Mouse (Mus musculus) midbrain, embryonic 12.5 days (tissue): Measurements from ENCODE around the gene Rsph14. TPM values are rescaled to one million over a fixed set of nuclear protein-coding genes. Genes with fewer than 3 reads are reported as not detected.
"Not testable (repeated sequence)": the region's sequence is repeated elsewhere in the genome, so short reads cannot be mapped to it uniquely, and the experiment has no call there.

Source experiments
- ATAC-seq: fragments of 200-750 bp; cut with Nextera tagmentation; 2 replicates; pipeline ENCODE4 v1.8.0; 2017; ENCODE audit warnings: low read depth, moderate TSS enrichment, moderate library complexity; ENCODE audit not compliant: low FRiP score
- H3K27ac ChIP-seq: fragments of 300-500 bp; sonication (generic); replicated peaks from 2 replicates; pipeline ENCODE4 v1.5.1; 2016; ENCODE audit warnings: mild to moderate bottlenecking
- H3K27me3 ChIP-seq: fragments of 300-500 bp; sonication (generic); 2 replicates; pipeline ENCODE4 v1.6.1; 2016; ENCODE audit warnings: mild to moderate bottlenecking
- H3K36me3 ChIP-seq: fragments of 300-500 bp; sonication (generic); 2 replicates; pipeline ENCODE4 v1.6.1; 2016
- H3K4me1 ChIP-seq: fragments of 300-500 bp; sonication (generic); 2 replicates; pipeline ENCODE4 v1.6.1; 2016
- H3K4me2 ChIP-seq: fragments of 300-500 bp; sonication (generic); replicated peaks from 2 replicates; pipeline ENCODE4 v1.6.1; 2016; ENCODE audit warnings: mild to moderate bottlenecking, moderate library complexity
- H3K4me3 ChIP-seq: fragments of 300-500 bp; sonication (generic); 2 replicates; pipeline ENCODE4 v1.5.1; 2016; ENCODE audit warnings: mild to moderate bottlenecking
- H3K9ac ChIP-seq: fragments of 300-500 bp; sonication (generic); replicated peaks from 2 replicates; pipeline ENCODE4 v1.6.1; 2016; ENCODE audit warnings: mild to moderate bottlenecking, moderate library complexity
- H3K9me3 ChIP-seq: fragments of 300-500 bp; sonication (generic); 2 replicates; pipeline ENCODE4 v1.6.1; 2016; ENCODE audit warnings: mild to moderate bottlenecking
- whole genome bisulfite sequencing: fragments of 180-500 bp; shearing (Covaris S2); methylation state at CpG from one replicate; pipeline ENCODE4 v1.1.7; 2016; 5-methylcytosine and 5-hydroxymethylcytosine counted together
- polyA plus RNA-seq: library from polyadenylated mRNA; unstranded; fragments of >200 nt; fragmentation: Nextera tagmentation; extraction: Ambion mirVana; gene quantifications from 2 replicates; pipeline ENCODE4 v1.2.1, GENCODE M21; 2016

Rsph14 gene
- polyA plus RNA-seq, 1 experiment from 2014 or later, result not detected

DNA sequence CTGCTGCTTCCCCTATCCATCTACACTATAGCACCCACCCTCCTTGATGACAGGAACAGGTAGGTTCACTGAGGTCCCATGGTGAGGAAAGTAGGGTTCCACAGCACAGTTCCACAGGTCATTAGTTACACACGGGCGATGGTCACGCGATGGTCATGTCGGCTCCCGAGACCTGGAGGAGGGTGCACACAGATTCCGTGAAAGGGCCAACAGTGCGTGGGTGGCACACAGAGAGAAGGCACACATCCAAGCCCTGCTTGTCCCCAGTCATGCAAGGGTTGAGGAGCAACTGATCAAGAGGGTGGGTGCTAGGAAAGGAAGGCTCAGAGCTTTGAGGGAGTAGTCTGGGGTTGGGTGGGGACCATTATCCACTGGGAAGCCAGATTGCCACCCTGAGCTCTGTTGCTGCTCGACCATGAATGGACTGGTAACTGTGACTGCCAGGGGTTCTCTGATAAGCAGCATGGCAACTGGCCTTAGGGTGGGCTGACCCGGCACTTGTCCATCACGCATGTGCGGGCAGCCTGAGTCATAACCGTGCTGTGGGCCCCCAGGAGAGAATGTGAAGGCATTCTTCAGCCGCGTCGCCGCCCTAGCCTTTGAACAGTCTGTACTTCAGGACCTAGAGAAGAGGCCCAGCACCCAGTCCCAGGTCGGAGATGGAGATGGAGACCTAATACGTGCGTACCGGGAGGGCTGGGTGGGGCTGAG is 19.1 kb upstream of the Rsph14 start:
- Histone ChIP-seq H3K27ac (no peak overlapping the region), H3K4me1 (peaks cover 9% of the 10 kb centered on the region), H3K4me2 (no peak overlapping the region), H3K9me3 (no peaks in the 10 kb centered on the region), H3K36me3 (no peaks in the 10 kb centered on the region), H3K9ac (no peak overlapping the region), H3K27me3 (no peaks in the 10 kb centered on the region), H3K4me3 (no peak overlapping the region)
- no peak for ATAC-seq
- WGBS, result 93% methylated on average over 21 of the region's 21 CpGs

DNA sequence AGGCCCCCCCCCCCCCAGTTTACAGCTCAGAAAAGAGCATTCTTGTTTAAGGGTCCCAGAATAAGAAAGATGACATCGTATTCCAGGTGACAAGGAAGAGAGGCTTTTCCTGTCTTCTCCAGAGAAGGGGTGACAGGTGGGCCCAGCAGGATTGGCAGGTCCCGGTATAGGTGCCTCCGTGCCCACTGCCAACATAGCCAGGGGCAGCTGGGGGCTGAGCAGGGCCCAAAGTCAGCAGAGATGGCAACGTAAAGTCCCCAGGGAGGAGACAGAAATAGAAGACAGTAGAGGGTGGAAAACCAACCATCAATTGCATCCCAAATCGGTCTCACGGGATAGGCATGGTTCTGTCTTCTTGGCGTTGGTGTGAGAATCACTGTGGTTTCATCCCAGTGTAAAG is 16.3 kb upstream of the Rsph14 start:
- H3K9ac ChIP-seq, result no peak overlapping the region
- 97% methylated on average over 7 of the region's 7 CpGs for WGBS
- ATAC-seq, result no peak
- H3K4me3 ChIP-seq, result no peak overlapping the region
- 0 out of 2 replicates have a peak, but pooled peaks cover 3% of the 10 kb centered on the region for H3K4me1 ChIP-seq
- no peaks in the 10 kb centered on the region; the same call in 1 of the 2 replicates for H3K27me3 ChIP-seq
- H3K27ac ChIP-seq, result no peak overlapping the region
- H3K36me3 ChIP-seq, result no peaks in the 10 kb centered on the region
- H3K4me2 ChIP-seq, result no peak overlapping the region
- no peaks in the 10 kb centered on the region for H3K9me3 ChIP-seq

DNA sequence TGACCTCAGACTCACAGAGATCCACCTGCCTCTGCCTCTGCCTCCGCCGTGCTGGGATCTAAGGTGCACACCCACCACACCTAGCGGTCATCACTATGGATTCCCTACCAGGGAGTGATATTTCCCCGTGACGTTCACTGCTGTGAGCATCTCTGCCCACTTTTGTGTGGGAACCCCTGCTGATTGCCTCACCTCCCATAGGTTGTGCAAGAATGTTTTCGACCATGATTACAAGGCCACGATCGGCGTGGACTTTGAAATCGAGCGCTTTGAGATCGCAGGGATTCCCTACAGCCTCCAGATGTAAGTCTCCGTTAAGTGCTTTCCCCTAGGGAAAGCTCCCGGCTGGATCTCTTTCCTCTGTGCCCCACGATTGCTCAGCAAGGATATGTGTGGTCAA is 13.4 kb upstream of the Rsph14 start:
- no peak for ATAC-seq
- 0 out of 2 replicates have a peak, but pooled peaks cover 3% of the 10 kb centered on the region for H3K4me1 ChIP-seq
- no peak overlapping the region for H3K4me3 ChIP-seq
- WGBS, result 94% methylated on average over 15 of the region's 15 CpGs
- H3K27me3 ChIP-seq, result no peaks in the 10 kb centered on the region; the same call in 1 of the 2 replicates
- no peak overlapping the region for H3K4me2 ChIP-seq
- no peaks in the 10 kb centered on the region for H3K36me3 ChIP-seq
- H3K9me3 ChIP-seq, result no peaks in the 10 kb centered on the region
- H3K27ac ChIP-seq, result no peak overlapping the region
- H3K9ac ChIP-seq, result no peak overlapping the region

DNA sequence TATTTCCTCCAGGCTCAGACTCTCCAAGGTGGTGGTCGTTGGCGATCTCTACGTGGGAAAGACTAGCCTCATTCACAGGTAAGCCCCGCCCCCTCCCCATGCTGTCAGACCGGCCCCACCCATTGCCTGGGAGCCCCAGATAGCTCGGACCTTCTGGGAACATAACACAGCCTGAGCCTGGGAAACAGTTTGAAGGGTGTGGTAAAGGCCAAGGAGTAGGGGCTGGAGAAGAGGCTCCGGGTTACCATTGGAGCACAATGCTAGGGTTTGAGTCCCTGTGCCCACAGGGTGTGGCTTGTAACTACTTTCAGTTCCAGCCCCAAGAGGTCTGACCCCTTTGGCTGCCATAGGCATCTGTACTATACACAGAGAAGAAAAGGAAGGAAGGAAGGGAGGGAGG is 12.1 kb upstream of the Rsph14 start:
- no peak for ATAC-seq
- Histone ChIP-seq H3K27me3 (no peaks in the 10 kb centered on the region; the same call in 1 of the 2 replicates), H3K27ac (no peak overlapping the region), H3K9ac (no peak overlapping the region), H3K36me3 (no peaks in the 10 kb centered on the region), H3K4me2 (no peak overlapping the region), H3K9me3 (no peaks in the 10 kb centered on the region), H3K4me1 (0 out of 2 replicates have a peak, but pooled peaks cover 3% of the 10 kb centered on the region), H3K4me3 (no peak overlapping the region)
- 46% methylated on average over 7 of the region's 7 CpGs for WGBS

DNA sequence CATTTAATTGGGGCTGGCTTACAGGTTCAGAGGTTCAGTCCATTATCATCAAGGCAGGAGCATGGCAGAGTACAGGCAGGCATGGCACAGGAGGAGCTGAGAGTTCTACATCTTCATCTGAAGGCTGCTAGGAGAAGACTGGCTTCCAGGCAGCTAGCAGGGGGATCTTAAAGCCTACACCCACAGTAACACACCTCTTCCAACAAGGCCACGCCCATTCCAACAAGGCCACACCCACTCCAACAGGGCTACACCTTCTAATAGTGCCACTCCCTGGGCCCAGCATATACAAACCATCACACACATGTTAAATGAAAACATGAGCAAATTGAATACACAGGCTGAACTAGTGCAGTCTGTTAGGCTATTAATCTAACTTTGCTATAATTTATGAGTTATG is 9.7 kb upstream of the Rsph14 start:
- not testable (repeated sequence) for H3K4me3 ChIP-seq, H3K9me3 ChIP-seq, ATAC-seq, H3K36me3 ChIP-seq, H3K27me3 ChIP-seq, H3K9ac ChIP-seq, H3K27ac ChIP-seq, H3K4me2 ChIP-seq
- H3K4me1 ChIP-seq, result peaks cover 14% of the 10 kb centered on the region
- 20% methylated on average over 1 of the region's 1 CpGs for WGBS

DNA sequence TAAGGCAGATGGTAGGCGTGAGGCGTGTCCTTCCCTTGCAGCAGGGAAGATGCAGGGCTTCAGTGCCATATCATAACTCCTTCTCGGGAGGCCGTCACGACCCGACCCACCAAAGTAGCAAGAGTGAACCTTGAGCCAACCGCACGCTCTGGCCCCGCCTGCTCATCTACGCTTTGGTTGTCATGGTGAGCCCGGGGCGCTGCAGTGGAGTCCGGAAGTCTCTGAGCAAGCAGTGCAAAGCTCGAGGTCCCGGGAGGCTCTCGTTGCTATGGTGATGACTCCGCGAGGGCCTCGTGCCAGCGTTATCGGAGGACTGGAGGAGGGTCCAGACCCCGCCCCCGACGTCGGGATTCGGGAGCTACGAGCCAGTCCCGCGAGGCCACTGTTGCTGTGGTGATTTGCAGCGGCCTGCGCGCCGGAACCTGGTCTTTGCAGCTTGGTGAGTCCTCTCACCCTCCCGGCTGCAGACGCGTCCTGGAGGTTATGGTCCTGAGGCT is 4.5 kb upstream of the Rsph14 start, which contains the start of gene Rab36:
TSS of gene Rab36 (plus strand) at position 176 of the 497 bp plus-strand sequence.
- peak within 1 kb of the TSS; percentile 67 for H3K4me2 ChIP-seq
- H3K9ac ChIP-seq, result peak within 1 kb of the TSS; percentile 57
- peaks cover 35% of the 10 kb centered on the region for H3K4me1 ChIP-seq
- ATAC-seq, result peak; percentile 96
- H3K27me3 ChIP-seq, result peaks cover 17% of the 10 kb centered on the region
- peak within 1 kb of the TSS; percentile 46 for H3K4me3 ChIP-seq
- no peaks in the 10 kb centered on the region for H3K9me3 ChIP-seq
- peak within 1 kb of the TSS; percentile 93 for H3K27ac ChIP-seq
- H3K36me3 ChIP-seq, result no peaks in the 10 kb centered on the region
- WGBS, result under 1% methylated on average over 36 of the region's 36 CpGs

DNA sequence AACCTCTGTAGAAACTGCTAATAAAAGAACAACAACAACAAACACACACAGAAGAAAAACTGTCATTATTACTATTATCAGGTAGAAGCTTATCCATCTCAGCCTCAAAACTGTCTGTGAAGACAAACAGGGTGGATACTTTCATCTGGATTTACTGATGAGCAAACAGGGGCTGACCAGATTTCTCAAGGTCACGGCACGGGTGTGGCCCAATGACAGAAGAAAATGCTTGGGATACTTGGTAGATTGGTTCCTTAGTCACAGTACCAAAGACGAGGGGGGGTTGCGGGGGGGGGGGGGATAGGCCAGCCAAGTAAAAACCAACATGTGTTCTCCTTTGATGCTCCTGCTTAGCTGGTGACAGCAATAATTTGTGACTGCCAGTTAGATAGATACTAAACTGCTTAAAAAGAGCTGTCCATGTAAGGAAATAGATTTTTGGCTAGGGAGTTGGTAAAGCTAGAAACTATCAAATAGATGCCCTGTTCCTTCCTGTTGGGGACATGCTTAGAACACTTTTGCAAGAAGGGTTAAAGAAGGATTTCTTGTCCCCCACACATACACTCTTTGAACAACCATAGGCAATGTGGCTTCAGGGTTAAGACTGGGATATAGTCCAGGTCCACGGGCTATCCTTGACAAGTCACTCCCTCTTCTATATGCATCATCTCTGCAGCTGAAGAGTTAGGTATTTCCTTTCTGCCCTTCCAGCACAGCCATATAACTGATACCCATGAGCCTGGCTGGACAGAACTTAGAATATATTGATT is 856 bp downstream of the Rsph14 start:
- 78% methylated on average over 5 of the region's 5 CpGs for WGBS
- Histone ChIP-seq H3K36me3 (no peaks in the 10 kb centered on the region), H3K4me3 (no peak overlapping the region), H3K9me3 (no peaks in the 10 kb centered on the region), H3K4me2 (no peak overlapping the region), H3K4me1 (peaks cover 22% of the 10 kb centered on the region), H3K27me3 (peaks cover 13% of the 10 kb centered on the region), H3K27ac (no peak overlapping the region), H3K9ac (no peak overlapping the region)
- no peak for ATAC-seq

DNA sequence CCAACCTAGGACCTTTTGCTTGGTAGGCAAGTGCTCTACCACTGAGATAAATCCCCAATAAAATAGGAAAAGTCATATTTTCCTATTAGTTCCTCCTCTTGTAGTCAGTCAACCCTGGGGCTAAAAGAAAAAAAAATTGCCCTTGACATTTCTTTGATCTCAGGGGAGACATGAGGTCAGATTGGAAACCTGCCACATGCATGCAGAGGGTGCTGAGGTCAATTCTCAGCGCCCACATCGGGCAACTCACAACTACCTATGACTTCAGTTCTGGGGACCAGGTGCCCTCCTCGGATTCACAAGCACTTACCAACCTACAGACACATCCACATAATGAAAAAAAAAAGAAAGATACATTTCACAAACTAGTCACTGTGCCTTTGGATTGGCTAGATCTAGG is 2.2 kb downstream of the Rsph14 start:
- H3K36me3 ChIP-seq, result no peaks in the 10 kb centered on the region
- ATAC-seq, result no peak
- H3K4me3 ChIP-seq, result no peak overlapping the region
- H3K27ac ChIP-seq, result no peak overlapping the region
- H3K9ac ChIP-seq, result no peak overlapping the region
- H3K27me3 ChIP-seq, result peaks cover 5% of the 10 kb centered on the region
- no peak overlapping the region for H3K4me2 ChIP-seq
- H3K9me3 ChIP-seq, result no peaks in the 10 kb centered on the region
- peaks cover 12% of the 10 kb centered on the region for H3K4me1 ChIP-seq
- WGBS, result 85% methylated on average over 3 of the region's 3 CpGs

DNA sequence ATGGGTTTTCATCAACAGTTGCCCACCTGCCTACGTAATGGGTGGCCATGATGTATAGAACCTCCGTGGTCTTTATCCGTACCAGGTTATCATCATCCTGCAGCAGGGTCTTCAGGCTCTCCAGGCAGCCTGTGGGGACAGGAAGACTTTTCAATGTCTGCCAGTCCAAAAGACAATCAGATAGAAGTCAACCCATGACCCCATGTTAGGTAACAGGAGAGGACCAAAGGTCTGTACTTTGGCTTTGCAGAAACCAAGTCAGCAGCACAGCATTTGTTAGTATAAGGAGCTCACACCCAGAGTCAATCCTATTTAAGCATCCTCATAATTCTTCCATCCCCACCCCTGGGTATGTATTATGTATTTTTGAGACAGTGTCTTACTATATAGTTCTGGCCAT is 2.7 kb downstream of the Rsph14 start:
- peaks cover 2% of the 10 kb centered on the region for H3K27me3 ChIP-seq
- ATAC-seq, result no peak
- H3K9me3 ChIP-seq, result no peaks in the 10 kb centered on the region
- no peak overlapping the region for H3K9ac ChIP-seq
- peaks cover 12% of the 10 kb centered on the region for H3K4me1 ChIP-seq
- no peak overlapping the region for H3K4me3 ChIP-seq
- 91% methylated on average over 3 of the region's 3 CpGs for WGBS
- no peak overlapping the region for H3K27ac ChIP-seq
- H3K36me3 ChIP-seq, result no peaks in the 10 kb centered on the region
- H3K4me2 ChIP-seq, result no peak overlapping the region

DNA sequence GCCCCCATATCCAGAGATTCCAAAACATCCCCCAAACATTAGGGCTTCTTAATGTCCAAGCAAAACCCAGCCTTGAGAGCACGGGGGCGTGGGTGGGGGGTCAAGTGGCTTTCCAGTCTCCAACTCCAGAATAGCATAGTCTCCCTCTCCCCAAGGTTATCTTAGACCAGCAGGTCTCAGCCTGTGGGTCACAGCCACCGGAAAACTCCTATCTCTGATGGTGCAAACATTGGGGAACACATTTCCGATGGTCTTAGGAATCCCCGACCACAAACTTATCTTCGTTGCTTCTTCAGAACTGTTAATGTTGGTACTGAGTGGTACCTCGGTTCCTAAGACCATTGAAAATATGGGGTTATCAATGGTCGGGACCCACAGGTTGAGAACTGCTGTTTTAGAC is 3.6 kb downstream of the Rsph14 start:
- no peaks in the 10 kb centered on the region; the same call in 1 of the 2 replicates for H3K27me3 ChIP-seq
- no peaks in the 10 kb centered on the region for H3K9me3 ChIP-seq
- H3K27ac ChIP-seq, result no peak overlapping the region
- no peak for ATAC-seq
- H3K4me1 ChIP-seq, result peaks cover 12% of the 10 kb centered on the region
- H3K4me3 ChIP-seq, result no peak overlapping the region
- H3K4me2 ChIP-seq, result no peak overlapping the region
- no peaks in the 10 kb centered on the region for H3K36me3 ChIP-seq
- H3K9ac ChIP-seq, result no peak overlapping the region
- WGBS, result 88% methylated on average over 8 of the region's 8 CpGs

DNA sequence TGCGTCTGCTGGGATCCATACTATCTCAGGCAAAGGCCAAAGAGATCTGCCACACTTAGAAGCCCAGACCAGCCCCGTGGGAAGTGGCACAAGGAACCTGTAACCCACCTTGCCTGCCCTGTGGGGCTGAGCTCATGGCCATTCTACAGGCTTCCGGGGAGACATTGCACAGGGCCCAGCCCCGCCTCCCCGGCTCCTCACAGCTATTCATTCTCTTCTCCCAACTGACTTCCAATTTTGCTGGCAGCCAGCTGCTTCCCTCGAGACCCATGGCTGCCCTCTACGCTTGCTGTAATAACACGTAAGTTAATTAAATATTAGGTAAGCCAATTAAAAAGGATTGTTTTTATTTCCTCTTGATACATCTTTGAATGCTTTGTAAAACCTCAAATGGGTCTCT is 5.9 kb downstream of the Rsph14 start:
- 0 out of 2 replicates have a peak, but pooled peaks cover 4% of the 10 kb centered on the region for H3K27me3 ChIP-seq
- H3K4me3 ChIP-seq, result no peak overlapping the region
- H3K27ac ChIP-seq, result no peak overlapping the region
- WGBS, result 64% methylated on average over 8 of the region's 8 CpGs
- no peaks in the 10 kb centered on the region for H3K9me3 ChIP-seq
- H3K4me2 ChIP-seq, result no peak overlapping the region
- ATAC-seq, result no peak
- no peaks in the 10 kb centered on the region for H3K4me1 ChIP-seq
- H3K9ac ChIP-seq, result no peak overlapping the region
- H3K36me3 ChIP-seq, result no peaks in the 10 kb centered on the region

DNA sequence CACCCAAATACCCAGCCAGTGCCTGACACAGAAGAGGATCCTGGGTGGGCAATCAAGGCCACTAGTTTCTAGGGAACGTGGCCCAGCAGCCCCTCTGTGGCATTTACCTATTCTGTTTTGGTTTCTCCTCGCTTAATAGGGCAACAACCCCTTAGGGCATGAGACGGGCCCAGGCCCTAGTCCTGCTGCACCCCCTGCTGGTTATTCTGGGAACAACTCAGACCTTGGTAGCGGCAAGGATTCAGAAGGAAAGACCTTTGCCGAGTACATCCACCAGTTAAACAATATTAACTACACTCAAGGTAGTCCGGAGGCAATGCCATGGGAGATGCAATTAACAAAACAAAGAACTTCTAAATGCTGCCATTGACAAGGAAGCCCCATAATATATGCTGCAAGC is 11.2 kb downstream of the Rsph14 start:
- Histone ChIP-seq H3K27me3 (0 out of 2 replicates have a peak, but pooled peaks cover 5% of the 10 kb centered on the region), H3K36me3 (no peaks in the 10 kb centered on the region), H3K4me1 (no peaks in the 10 kb centered on the region), H3K9ac (no peak overlapping the region), H3K4me3 (no peak overlapping the region), H3K4me2 (no peak overlapping the region), H3K9me3 (no peaks in the 10 kb centered on the region), H3K27ac (no peak overlapping the region)
- WGBS, result 17% methylated on average over 6 of the region's 6 CpGs
- peak; percentile 59; the same call in 1 of the 2 replicates for ATAC-seq
